Mouse (Mus musculus) hindbrain, embryonic 14.5 days (tissue): Measurements from ENCODE around the gene Gm44596. TPM values are rescaled to one million over a fixed set of nuclear protein-coding genes. Genes with fewer than 3 reads are reported as not detected.

ENCODE experiments used
- ATAC-seq: fragments of 200-750 bp; cut with Nextera tagmentation; 2 replicates; pipeline ENCODE4 v1.8.0; 2017; ENCODE audit warnings: moderate number of reproducible peaks, mild to moderate bottlenecking, moderate TSS enrichment, moderate library complexity; ENCODE audit not compliant: low FRiP score
- DNase-seq: peaks from one replicate; pipeline ENCODE4 v3.0.0-alpha.2; 2015; ENCODE audit warnings: low spot score
- H3K27ac ChIP-seq: fragments of 300-500 bp; sonication (generic); 2 replicates; pipeline ENCODE4 v1.5.1; 2014; ENCODE audit warnings: mild to moderate bottlenecking, moderate library complexity
- H3K27me3 ChIP-seq: fragments of 300-500 bp; sonication (generic); 2 replicates; pipeline ENCODE4 v1.6.1; 2014; ENCODE audit warnings: mild to moderate bottlenecking, low read length, mixed read lengths; ENCODE audit not compliant: control insufficient read depth, insufficient read depth
- H3K36me3 ChIP-seq: fragments of 300-500 bp; sonication (generic); replicated peaks from 2 replicates; pipeline ENCODE4 v1.6.1; 2014; ENCODE audit not compliant: control insufficient read depth, insufficient read depth
- H3K4me1 ChIP-seq: fragments of 300-500 bp; sonication (generic); replicated peaks from 2 replicates; pipeline ENCODE4 v1.6.1; 2014; ENCODE audit warnings: antibody characterized with exemption, low read length, mixed read lengths; ENCODE audit not compliant: control insufficient read depth, insufficient read depth
- H3K4me2 ChIP-seq: fragments of 300-500 bp; sonication (generic); replicated peaks from 2 replicates; pipeline ENCODE4 v1.6.1; 2014; ENCODE audit warnings: mild to moderate bottlenecking, moderate library complexity
- H3K4me3 ChIP-seq: fragments of 300-500 bp; sonication (generic); replicated peaks from 2 replicates; pipeline ENCODE4 v1.5.1; 2014; ENCODE audit warnings: mild to moderate bottlenecking, low read length
- H3K9ac ChIP-seq: fragments of 300-500 bp; sonication (generic); 2 replicates; pipeline ENCODE4 v1.6.1; 2014
- H3K9me3 ChIP-seq: fragments of 300-500 bp; sonication (generic); 2 replicates; pipeline ENCODE4 v1.6.1; 2016; ENCODE audit warnings: low read length; ENCODE audit not compliant: control insufficient read depth
- WGBS: fragments of 180-500 bp; shearing (Covaris S2); extraction: QIAGEN DNeasy Blood & Tissue Kit; methylation state at CpG from one replicate; pipeline ENCODE4 v1.1.7; 2014; 5-methylcytosine and 5-hydroxymethylcytosine counted together
- polyA plus RNA-seq: library from polyadenylated mRNA; unstranded; fragments of >200 nt; fragmentation: Nextera tagmentation; extraction: Ambion mirVana; gene quantifications from 2 replicates; pipeline ENCODE4 v1.2.1, GENCODE M21; 2014

Gene Gm44596
- polyA plus RNA-seq, 1 experiment from 2014 or later = not detected

- no peak for ATAC-seq
- 97% methylated on average over 13 of the region's 13 CpGs for WGBS
- no peak overlapping the region for H3K9ac ChIP-seq
Observed at GRCm38 (mm10) chr6:128433566-128433965, 58.3 kb downstream of the Gm44596 start.

GRCm38 (mm10) chr6:128435474-128435873 is 60.2 kb downstream of the Gm44596 start:
- ATAC-seq = no peak
- Histone ChIP-seq H3K27ac (no peak overlapping the region), H3K9ac (no peak overlapping the region), H3K4me1 (peaks cover 8% of the 10 kb centered on the region), H3K9me3 (no peaks in the 10 kb centered on the region), H3K4me2 (no peak overlapping the region), H3K36me3 (peaks cover 59% of the 10 kb centered on the region), H3K4me3 (no peak overlapping the region), H3K27me3 (no peaks in the 10 kb centered on the region)
- 83% methylated on average over 5 of the region's 5 CpGs for WGBS
- no peak for DNase-seq

More at GRCm38 (mm10) chr6:128433566-128433965, 58.3 kb downstream of the Gm44596 start:
- Histone ChIP-seq H3K27me3 (no peaks in the 10 kb centered on the region), H3K4me3 (no peak overlapping the region), H3K9me3 (no peaks in the 10 kb centered on the region), H3K4me1 (peaks cover 8% of the 10 kb centered on the region), H3K4me2 (no peak overlapping the region), H3K27ac (no peak overlapping the region), H3K36me3 (peaks cover 78% of the 10 kb centered on the region)
- no peak for DNase-seq

- H3K4me1 ChIP-seq = peaks cover 8% of the 10 kb centered on the region
- peak overlapping the region; percentile 97 for H3K4me3 ChIP-seq
- no peak overlapping the region for H3K27ac ChIP-seq
- peak overlapping the region; percentile 70 for H3K4me2 ChIP-seq
- 86% methylated on average over 8 of the region's 8 CpGs for WGBS
- peaks cover 49% of the 10 kb centered on the region for H3K36me3 ChIP-seq
- DNase-seq (no peak), ATAC-seq (no peak)
- H3K27me3 ChIP-seq = no peaks in the 10 kb centered on the region
- peak overlapping the region; percentile 98 for H3K9ac ChIP-seq
- H3K9me3 ChIP-seq = no peaks in the 10 kb centered on the region
Observed at GRCm38 (mm10) chr6:128436356-128437005, 61.2 kb downstream of the Gm44596 start.

- Histone ChIP-seq H3K36me3 (peaks cover 41% of the 10 kb centered on the region), H3K4me2 (peak overlapping the region; percentile 70), H3K27me3 (no peaks in the 10 kb centered on the region), H3K9me3 (no peaks in the 10 kb centered on the region), H3K4me3 (peak overlapping the region; percentile 97), H3K4me1 (peaks cover 8% of the 10 kb centered on the region), H3K9ac (peak overlapping the region; percentile 98), H3K27ac (peak overlapping the region; percentile 96)
- 6% methylated on average over 10 of the region's 10 CpGs for WGBS
- peak; percentile 27 for DNase-seq
- no peak for ATAC-seq
Observed at GRCm38 (mm10) chr6:128437288-128437687, 62.0 kb downstream of the Gm44596 start.

GRCm38 (mm10) chr6:128437731-128438316 is 62.5 kb downstream of the Gm44596 start:
- Histone ChIP-seq H3K27me3 (no peaks in the 10 kb centered on the region), H3K36me3 (peaks cover 36% of the 10 kb centered on the region), H3K4me2 (peak overlapping the region; percentile 70), H3K9ac (peak overlapping the region; percentile 98), H3K4me3 (peak overlapping the region; percentile 97), H3K27ac (peak overlapping the region; percentile 96), H3K4me1 (peaks cover 8% of the 10 kb centered on the region), H3K9me3 (no peaks in the 10 kb centered on the region)
- DNase-seq (peak; percentile 65), ATAC-seq (peak; percentile 73)
- 0% methylated on average over 43 of the region's 52 CpGs for WGBS

GRCm38 (mm10) chr6:128438317-128438870 is 63.1 kb downstream of the Gm44596 start, which contains the start of gene Fkbp4:
Gene Fkbp4, minus strand, starts transcription at chr6:128438677.
- Histone ChIP-seq H3K27ac (peak within 1 kb of the TSS; percentile 96), H3K36me3 (peaks cover 30% of the 10 kb centered on the region), H3K9ac (peak within 1 kb of the TSS; percentile 98), H3K4me2 (peak within 1 kb of the TSS; percentile 70), H3K4me3 (peak within 1 kb of the TSS; percentile 97), H3K27me3 (no peaks in the 10 kb centered on the region), H3K9me3 (no peaks in the 10 kb centered on the region), H3K4me1 (peaks cover 8% of the 10 kb centered on the region)
- WGBS = under 1% methylated on average over 63 of the region's 67 CpGs
- ATAC-seq (peak; percentile 94), DNase-seq (peak; percentile 91)

- H3K27ac ChIP-seq = peak overlapping the region; percentile 96
- H3K4me1 ChIP-seq = peaks cover 8% of the 10 kb centered on the region
- DNase-seq (peak; percentile 30), ATAC-seq (peak; percentile 60; the same call in 1 of the 2 replicates)
- no peaks in the 10 kb centered on the region for H3K27me3 ChIP-seq
- H3K36me3 ChIP-seq = peaks cover 25% of the 10 kb centered on the region
- no peaks in the 10 kb centered on the region for H3K9me3 ChIP-seq
- peak overlapping the region; percentile 44 for H3K9ac ChIP-seq
- H3K4me3 ChIP-seq = peak overlapping the region; percentile 97
- WGBS = 32% methylated on average over 18 of the region's 18 CpGs
- peak overlapping the region; percentile 70 for H3K4me2 ChIP-seq
Observed at GRCm38 (mm10) chr6:128438871-128439341, 63.6 kb downstream of the Gm44596 start.

- Histone ChIP-seq H3K27ac (no peak overlapping the region), H3K4me2 (no peak overlapping the region), H3K36me3 (peaks cover 12% of the 10 kb centered on the region), H3K9ac (no peak overlapping the region), H3K4me3 (no peak overlapping the region), H3K27me3 (no peaks in the 10 kb centered on the region), H3K9me3 (no peaks in the 10 kb centered on the region), H3K4me1 (peaks cover 8% of the 10 kb centered on the region)
- no peak for DNase-seq
- ATAC-seq = no peak
- 94% methylated on average over 2 of the region's 2 CpGs for WGBS
Observed at GRCm38 (mm10) chr6:128440238-128440637, 64.9 kb downstream of the Gm44596 start.
